Mouse (Mus musculus): Measurements from ENCODE around the gene Tbc1d4. TPM values are rescaled to one million over a fixed set of nuclear protein-coding genes. Genes with fewer than 3 reads are reported as not detected.
A peak's percentile ranks its signal among the peaks of the same experiment; 100 is the strongest.

The Tbc1d4 gene
- total RNA-seq, 4 experiments from 2014 or later = 11.3 to 13.9 (median 11.7) TPM

- DNase-seq (ENCODE audit: low spot score in 2 of 2) = no peak
Measured at GRCm38 (mm10) chr14:101503168-101503961, 105.6 kb downstream of the Tbc1d4 start.

- no peak for DNase-seq (ENCODE audit: low spot score in 2 of 2)
Measured at GRCm38 (mm10) chr14:101501868-101502267, 107.1 kb downstream of the Tbc1d4 start.

GRCm38 (mm10) chr14:101501452-101501851 is 107.5 kb downstream of the Tbc1d4 start:
- no peak for DNase-seq (ENCODE audit: low spot score in 2 of 2)

GRCm38 (mm10) chr14:101500826-101501225 is 108.2 kb downstream of the Tbc1d4 start:
- no peak for DNase-seq (ENCODE audit: low spot score in 2 of 2)

- DNase-seq (ENCODE audit: low spot score in 2 of 2) = no peak
Measured at GRCm38 (mm10) chr14:101499838-101500237, 109.2 kb downstream of the Tbc1d4 start.

- no peak for DNase-seq (ENCODE audit: low spot score in 2 of 2)
Measured at GRCm38 (mm10) chr14:101488264-101488810, 120.7 kb downstream of the Tbc1d4 start.

GRCm38 (mm10) chr14:101486550-101486949 is 122.4 kb downstream of the Tbc1d4 start:
- no peak for DNase-seq (ENCODE audit: low spot score in 2 of 2)

- no peak for DNase-seq (ENCODE audit: low spot score in 2 of 2)
Measured at GRCm38 (mm10) chr14:101483230-101483629, 125.8 kb downstream of the Tbc1d4 start.

- DNase-seq (ENCODE audit: low spot score in 2 of 2) = no peak
Measured at GRCm38 (mm10) chr14:101482270-101482669, 126.7 kb downstream of the Tbc1d4 start.

GRCm38 (mm10) chr14:101481165-101481564 is 127.8 kb downstream of the Tbc1d4 start:
- DNase-seq (ENCODE audit: low spot score in 2 of 2) = no peak

- DNase-seq (ENCODE audit: low spot score in 2 of 2) = no peak
Measured at GRCm38 (mm10) chr14:101480541-101480940, 128.4 kb downstream of the Tbc1d4 start.

- no peak for DNase-seq (ENCODE audit: low spot score in 2 of 2)
Measured at GRCm38 (mm10) chr14:101477827-101478220, 131.2 kb downstream of the Tbc1d4 start.

- DNase-seq (ENCODE audit: low spot score in 2 of 2) = no peak
Measured at GRCm38 (mm10) chr14:101477081-101477826, 131.7 kb downstream of the Tbc1d4 start.

- no peak for DNase-seq (ENCODE audit: low spot score in 2 of 2)
Measured at GRCm38 (mm10) chr14:101469475-101470093, 139.4 kb downstream of the Tbc1d4 start.

GRCm38 (mm10) chr14:101468143-101468542 is 140.8 kb downstream of the Tbc1d4 start:
- DNase-seq (ENCODE audit: low spot score in 2 of 2) = no peak

- no peak for DNase-seq (ENCODE audit: low spot score in 2 of 2)
Measured at GRCm38 (mm10) chr14:101467532-101467931, 141.5 kb downstream of the Tbc1d4 start.

- DNase-seq (ENCODE audit: low spot score in 2 of 2) = no peak
Measured at GRCm38 (mm10) chr14:101466521-101466920, 142.5 kb downstream of the Tbc1d4 start.

GRCm38 (mm10) chr14:101465893-101466292 is 143.1 kb downstream of the Tbc1d4 start:
- no peak for DNase-seq (ENCODE audit: low spot score in 2 of 2)

GRCm38 (mm10) chr14:101460768-101461167 is 148.2 kb downstream of the Tbc1d4 start:
- DNase-seq (ENCODE audit: low spot score in 2 of 2) = peak; percentile 27 to 29

GRCm38 (mm10) chr14:101452915-101453314 is 156.1 kb downstream of the Tbc1d4 start:
- DNase-seq (ENCODE audit: low spot score in 2 of 2) = no peak

GRCm38 (mm10) chr14:101447857-101448256 is 161.1 kb downstream of the Tbc1d4 start:
- DNase-seq (ENCODE audit: low spot score in 2 of 2) = no peak

GRCm38 (mm10) chr14:101445205-101445604 is 163.8 kb downstream of the Tbc1d4 start:
- no peak for DNase-seq (ENCODE audit: low spot score in 2 of 2)
